Mouse (Mus musculus) lung, embryonic 16.5 days (tissue): ENCODE data around the gene Pdlim3. TPM values are rescaled to one million over a fixed set of nuclear protein-coding genes. Genes with fewer than 3 reads are reported as not detected.

Experiments used
- ATAC-seq: fragments of 200-750 bp; cut with Nextera tagmentation; 2 replicates; pipeline ENCODE4 v1.8.0; 2017; ENCODE audit warnings: low read depth, mild to moderate bottlenecking, moderate library complexity
- H3K27ac ChIP-seq: fragments of 300-500 bp; sonication (generic); 2 replicates; pipeline ENCODE4 v1.5.1; 2014; ENCODE audit warnings: mild to moderate bottlenecking, control low read depth, low read length
- H3K27me3 ChIP-seq: fragments of 300-500 bp; sonication (generic); 2 replicates; pipeline ENCODE4 v1.6.1; 2014; ENCODE audit warnings: low read depth, low read length, mixed read lengths; ENCODE audit not compliant: control insufficient read depth, insufficient read depth
- H3K36me3 ChIP-seq: fragments of 300-500 bp; sonication (generic); 2 replicates; pipeline ENCODE4 v1.6.1; 2014; ENCODE audit warnings: low read length; ENCODE audit not compliant: control insufficient read depth, insufficient read depth
- H3K4me1 ChIP-seq: fragments of 300-500 bp; sonication (generic); replicated peaks from 2 replicates; pipeline ENCODE4 v1.6.1; 2014; ENCODE audit warnings: low read length, mixed read lengths; ENCODE audit not compliant: control insufficient read depth, insufficient read depth
- H3K4me2 ChIP-seq: fragments of 300-500 bp; sonication (generic); 2 replicates; pipeline ENCODE4 v1.6.1; 2014; ENCODE audit warnings: low read depth, low read length, control low read depth
- H3K4me3 ChIP-seq: fragments of 300-500 bp; sonication (generic); 2 replicates; pipeline ENCODE4 v1.5.1; 2014; ENCODE audit warnings: mild to moderate bottlenecking, low read length, control low read depth
- H3K9ac ChIP-seq: fragments of 300-500 bp; sonication (generic); 2 replicates; pipeline ENCODE4 v1.6.1; 2014; ENCODE audit warnings: low read length, control low read depth
- H3K9me3 ChIP-seq: fragments of 300-500 bp; sonication (generic); 2 replicates; pipeline ENCODE4 v1.6.1; 2016; ENCODE audit warnings: low read length; ENCODE audit not compliant: control insufficient read depth
- WGBS: fragments of 180-500 bp; shearing (Covaris S2); extraction: QIAGEN DNeasy Blood & Tissue Kit; methylation state at CpG from one replicate; pipeline ENCODE4 v1.1.7; 2014; 5-methylcytosine and 5-hydroxymethylcytosine counted together
- polyA plus RNA-seq: library from polyadenylated mRNA; unstranded; fragments of >200 nt; fragmentation: Nextera tagmentation; extraction: Ambion mirVana; gene quantifications from 2 replicates; pipeline ENCODE4 v1.2.1, GENCODE M21; 2015

Gene Pdlim3
- polyA plus RNA-seq, 1 experiment from 2014 or later = 45.5 TPM

DNA sequence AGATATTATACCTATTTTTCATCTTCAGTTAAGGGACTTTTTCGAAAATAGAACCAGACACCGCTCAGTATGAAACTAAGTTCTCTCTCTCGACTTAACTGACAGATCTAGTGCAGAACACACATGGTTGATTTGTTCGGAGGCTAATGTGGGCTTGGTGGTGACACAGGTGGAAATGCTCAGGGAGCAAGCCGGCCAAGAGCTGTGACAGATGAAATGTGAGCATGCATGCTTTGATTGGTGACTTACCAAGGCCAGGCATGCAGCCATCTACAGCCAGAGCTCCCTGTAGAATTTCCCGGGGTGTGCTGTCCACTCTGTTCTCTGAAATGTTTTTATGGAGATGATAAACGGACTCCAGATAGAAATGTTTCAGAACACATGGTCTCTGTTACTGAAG lies 13.2 kb upstream of the Pdlim3 start:
- peak; percentile 29; the same call in 1 of the 2 replicates for ATAC-seq
- H3K4me2 ChIP-seq = no peak overlapping the region
- peaks cover 10% of the 10 kb centered on the region for H3K4me1 ChIP-seq
- H3K36me3 ChIP-seq = no peaks in the 10 kb centered on the region
- no peak overlapping the region for H3K4me3 ChIP-seq
- no peaks in the 10 kb centered on the region for H3K9me3 ChIP-seq
- 58% methylated on average over 7 of the region's 7 CpGs for WGBS
- H3K9ac ChIP-seq = no peak overlapping the region
- H3K27me3 ChIP-seq = no peaks in the 10 kb centered on the region
- no peak overlapping the region for H3K27ac ChIP-seq

- Histone ChIP-seq H3K27me3 (no peaks in the 10 kb centered on the region), H3K4me1 (peaks cover 10% of the 10 kb centered on the region), H3K4me2 (peak overlapping the region; percentile 10; the same call in 1 of the 2 replicates), H3K36me3 (no peaks in the 10 kb centered on the region), H3K27ac (peak overlapping the region; percentile 95), H3K4me3 (no peak overlapping the region), H3K9me3 (0 out of 2 replicates have a peak, but pooled peaks cover 2% of the 10 kb centered on the region), H3K9ac (peak overlapping the region; percentile 34; the same call in 1 of the 2 replicates)
- ATAC-seq = peak; percentile 94
- WGBS = 27% methylated on average over 10 of the region's 10 CpGs
Observed at GRCm38 (mm10) chr8:45874945-45875626, 10.2 kb upstream of the Pdlim3 start.

GRCm38 (mm10) chr8:45876397-45876796 lies 8.9 kb upstream of the Pdlim3 start:
- Histone ChIP-seq H3K9ac (no peak overlapping the region), H3K27me3 (no peaks in the 10 kb centered on the region), H3K36me3 (no peaks in the 10 kb centered on the region), H3K9me3 (0 out of 2 replicates have a peak, but pooled peaks cover 4% of the 10 kb centered on the region), H3K4me3 (no peak overlapping the region), H3K4me1 (peaks cover 10% of the 10 kb centered on the region), H3K27ac (no peak overlapping the region), H3K4me2 (no peak overlapping the region)
- 87% methylated on average over 5 of the region's 5 CpGs for WGBS
- ATAC-seq = no peak

GRCm38 (mm10) chr8:45877680-45878079 lies 7.6 kb upstream of the Pdlim3 start:
- Histone ChIP-seq H3K27ac (no peak overlapping the region), H3K4me3 (no peak overlapping the region), H3K4me2 (no peak overlapping the region), H3K36me3 (no peaks in the 10 kb centered on the region), H3K9ac (no peak overlapping the region), H3K4me1 (peaks cover 10% of the 10 kb centered on the region), H3K27me3 (no peaks in the 10 kb centered on the region), H3K9me3 (0 out of 2 replicates have a peak, but pooled peaks cover 4% of the 10 kb centered on the region)
- no peak for ATAC-seq
- WGBS = 83% methylated on average over 7 of the region's 7 CpGs

DNA sequence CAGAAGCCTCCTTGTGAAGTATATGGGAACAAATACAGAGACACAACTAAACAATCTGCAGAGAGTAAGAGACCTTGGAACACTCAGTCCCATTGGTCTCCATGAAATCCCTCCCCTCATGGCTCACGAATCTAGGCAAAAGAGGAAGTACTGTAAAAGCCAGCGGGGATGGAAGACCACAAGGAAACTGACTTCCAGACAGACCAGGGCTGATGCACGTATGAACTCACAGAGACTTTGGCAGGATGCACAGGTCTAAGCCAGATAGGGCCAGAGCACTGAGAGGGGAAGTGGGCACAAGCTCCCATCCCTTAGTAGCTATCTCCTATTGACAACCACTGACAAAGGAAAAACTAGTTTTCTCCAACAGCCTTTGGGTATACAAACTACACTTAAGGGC lies 4.8 kb upstream of the Pdlim3 start:
- 77% methylated on average over 3 of the region's 3 CpGs for WGBS

GRCm38 (mm10) chr8:45881726-45882125 lies 3.5 kb upstream of the Pdlim3 start:
- WGBS = 89% methylated on average over 8 of the region's 8 CpGs
- Histone ChIP-seq H3K27me3 (no peaks in the 10 kb centered on the region), H3K9ac (no peak overlapping the region), H3K4me2 (no peak overlapping the region), H3K36me3 (no peaks in the 10 kb centered on the region), H3K27ac (no peak overlapping the region), H3K4me3 (no peak overlapping the region), H3K4me1 (peaks cover 4% of the 10 kb centered on the region; the same call in 1 of the 2 replicates), H3K9me3 (0 out of 2 replicates have a peak, but pooled peaks cover 4% of the 10 kb centered on the region)
- ATAC-seq = no peak

More for the DNA sequence above, 4.8 kb upstream of the Pdlim3 start:
- Histone ChIP-seq H3K4me3 (no peak overlapping the region), H3K4me2 (no peak overlapping the region), H3K9me3 (0 out of 2 replicates have a peak, but pooled peaks cover 4% of the 10 kb centered on the region), H3K27me3 (no peaks in the 10 kb centered on the region), H3K9ac (no peak overlapping the region), H3K36me3 (no peaks in the 10 kb centered on the region), H3K4me1 (peaks cover 6% of the 10 kb centered on the region), H3K27ac (no peak overlapping the region)
- no peak for ATAC-seq

DNA sequence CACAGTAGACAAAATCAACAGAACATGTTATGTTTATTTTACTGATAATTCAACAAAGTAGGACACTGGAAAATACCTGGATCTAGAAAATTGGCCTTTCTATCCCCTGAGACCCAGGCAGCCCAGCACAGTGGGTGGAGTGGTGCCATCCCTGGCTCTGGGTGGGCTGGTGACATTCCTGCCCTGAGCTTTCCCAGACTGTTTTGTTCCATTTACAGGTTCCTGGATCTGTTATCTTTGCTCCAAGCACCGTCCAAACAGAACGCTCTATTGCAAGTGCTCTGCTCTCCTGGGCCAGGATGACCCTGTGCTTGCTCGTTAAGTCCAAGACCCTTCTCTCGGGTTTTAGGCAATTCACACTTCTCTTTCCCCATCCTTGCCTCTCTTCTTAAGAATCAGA lies 1.5 kb upstream of the Pdlim3 start:
- no peak for ATAC-seq
- Histone ChIP-seq H3K4me1 (peaks cover 4% of the 10 kb centered on the region; the same call in 1 of the 2 replicates), H3K4me2 (no peak overlapping the region), H3K9ac (no peak overlapping the region), H3K4me3 (no peak overlapping the region), H3K27ac (no peak overlapping the region), H3K27me3 (no peaks in the 10 kb centered on the region), H3K36me3 (no peaks in the 10 kb centered on the region), H3K9me3 (0 out of 2 replicates have a peak, but pooled peaks cover 4% of the 10 kb centered on the region)
- WGBS = 29% methylated on average over 4 of the region's 4 CpGs

DNA sequence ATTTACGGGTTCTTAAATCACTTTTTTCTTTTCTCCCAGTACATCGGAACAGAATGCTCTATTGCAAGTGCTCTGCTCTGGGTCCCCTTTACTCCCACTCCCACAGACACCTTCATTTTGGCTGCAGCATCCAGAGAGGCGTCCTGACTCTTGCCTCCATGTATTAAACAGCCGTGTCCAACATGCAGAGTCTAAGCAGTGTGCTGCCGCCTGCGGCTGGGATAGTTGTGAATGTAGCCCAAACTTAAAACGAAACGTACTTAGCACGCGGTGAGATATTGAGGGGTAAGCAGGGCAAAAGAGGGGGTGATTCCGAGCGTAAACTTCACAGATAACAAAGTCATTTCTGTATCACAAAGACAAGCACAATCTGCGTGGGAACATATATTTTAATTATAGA lies 709 bp upstream of the Pdlim3 start:
- WGBS = 2% methylated on average over 13 of the region's 13 CpGs
- H3K4me2 ChIP-seq = peak overlapping the region; percentile 91
- peak; percentile 75 for ATAC-seq
- peak overlapping the region; percentile 56 for H3K4me3 ChIP-seq
- H3K27ac ChIP-seq = no peak overlapping the region
- H3K27me3 ChIP-seq = no peaks in the 10 kb centered on the region
- no peaks in the 10 kb centered on the region for H3K36me3 ChIP-seq
- peaks cover 4% of the 10 kb centered on the region; the same call in 1 of the 2 replicates for H3K4me1 ChIP-seq
- H3K9me3 ChIP-seq = 0 out of 2 replicates have a peak, but pooled peaks cover 4% of the 10 kb centered on the region
- peak overlapping the region; percentile 61 for H3K9ac ChIP-seq

DNA sequence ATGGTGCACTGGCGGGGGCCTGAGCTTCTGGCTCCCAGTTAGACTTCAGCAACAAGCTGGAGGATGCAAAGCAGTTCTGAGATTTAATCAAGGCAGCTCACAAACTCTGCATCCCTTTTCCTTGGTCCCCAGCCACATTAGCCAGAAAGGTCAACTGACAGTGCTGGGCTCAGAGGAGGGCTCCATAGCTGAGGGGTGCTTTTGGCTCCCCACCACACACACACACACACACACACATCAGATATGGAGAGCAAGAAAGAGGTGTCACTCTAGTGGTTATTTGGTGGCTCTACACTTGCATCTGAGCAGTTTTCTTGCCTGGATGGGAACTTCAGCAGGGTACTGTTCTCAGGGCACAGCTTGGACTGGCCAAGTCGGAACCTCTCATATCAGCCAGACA lies 514 bp downstream of the Pdlim3 start:
- peaks cover 4% of the 10 kb centered on the region; the same call in 1 of the 2 replicates for H3K4me1 ChIP-seq
- no peaks in the 10 kb centered on the region for H3K9me3 ChIP-seq
- WGBS = 18% methylated on average over 2 of the region's 2 CpGs
- peak; percentile 49; the same call in 1 of the 2 replicates for ATAC-seq
- H3K27ac ChIP-seq = peak overlapping the region; percentile 63
- peak overlapping the region; percentile 61 for H3K9ac ChIP-seq
- no peaks in the 10 kb centered on the region for H3K36me3 ChIP-seq
- no peaks in the 10 kb centered on the region for H3K27me3 ChIP-seq
- H3K4me3 ChIP-seq = peak overlapping the region; percentile 56
- peak overlapping the region; percentile 91 for H3K4me2 ChIP-seq
